Mouse (Mus musculus): Measurements from ENCODE around the gene Grtp1. TPM values are rescaled to one million over a fixed set of nuclear protein-coding genes. Genes with fewer than 3 reads are reported as not detected.
"Not testable (repeated sequence)": the region's sequence is repeated elsewhere in the genome, so short reads cannot be mapped to it uniquely, and the experiment has no call there.

Gene Grtp1
- polyA plus RNA-seq, 1 experiment: 2.0 TPM

- Histone ChIP-seq H3K27ac (ENCODE audit: insufficient read depth, low read depth, low read length) (no peak overlapping the region), H3K4me3 (ENCODE audit: insufficient read depth, low read length) (no peak overlapping the region), H3K4me1 (ENCODE audit: control insufficient read depth, insufficient read depth, low read length) (no peaks in the 10 kb centered on the region)
- TF ChIP-seq CTCF (IDR thresholded peaks at IDR 0.05; ENCODE audit: low read depth, low read length): no peak
Measured at GRCm38 (mm10) chr8:13141681-13142080, 58.7 kb downstream of the Grtp1 start.

- TF ChIP-seq CTCF (IDR thresholded peaks at IDR 0.05; ENCODE audit: low read depth, low read length) (no peak), POLR2A (IDR thresholded peaks at IDR 0.05; ENCODE audit: borderline replicate concordance, low read depth, low read length) (no peak)
- H3K4me1 ChIP-seq (ENCODE audit: control insufficient read depth, insufficient read depth, low read length): no peaks in the 10 kb centered on the region
- no peak overlapping the region for H3K4me3 ChIP-seq (ENCODE audit: insufficient read depth, low read length)
- H3K27ac ChIP-seq (ENCODE audit: insufficient read depth, low read depth, low read length): no peak overlapping the region
Measured at GRCm38 (mm10) chr8:13139641-13140182, 60.7 kb downstream of the Grtp1 start.

- H3K4me1 ChIP-seq (ENCODE audit: control insufficient read depth, insufficient read depth, low read length); H3K27ac ChIP-seq (ENCODE audit: insufficient read depth, low read depth, low read length); H3K4me3 ChIP-seq (ENCODE audit: insufficient read depth, low read length): not testable (repeated sequence)
- TF ChIP-seq CTCF (IDR thresholded peaks at IDR 0.05; ENCODE audit: low read depth, low read length): peak; percentile 33; the same call in 1 of the 2 replicates
Measured at GRCm38 (mm10) chr8:13132220-13132619, 68.2 kb downstream of the Grtp1 start.

- no peaks in the 10 kb centered on the region for H3K4me1 ChIP-seq (ENCODE audit: control insufficient read depth, insufficient read depth, low read length)
- no peak overlapping the region for H3K27ac ChIP-seq (ENCODE audit: insufficient read depth, low read depth, low read length)
- no peak for TF ChIP-seq CTCF (IDR thresholded peaks at IDR 0.05; ENCODE audit: low read depth, low read length)
- no peak for TF ChIP-seq POLR2A (IDR thresholded peaks at IDR 0.05; ENCODE audit: borderline replicate concordance, low read depth, low read length)
- H3K4me3 ChIP-seq (ENCODE audit: insufficient read depth, low read length): no peak overlapping the region
Measured at GRCm38 (mm10) chr8:13124897-13125296, 75.5 kb downstream of the Grtp1 start.

- TF ChIP-seq CTCF (IDR thresholded peaks at IDR 0.05; ENCODE audit: low read depth, low read length): no peak
- TF ChIP-seq POLR2A (IDR thresholded peaks at IDR 0.05; ENCODE audit: borderline replicate concordance, low read depth, low read length): no peak
- H3K27ac ChIP-seq (ENCODE audit: insufficient read depth, low read depth, low read length): no peak overlapping the region
- no peak overlapping the region for H3K4me3 ChIP-seq (ENCODE audit: insufficient read depth, low read length)
- H3K4me1 ChIP-seq (ENCODE audit: control insufficient read depth, insufficient read depth, low read length): peaks cover 6% of the 10 kb centered on the region
Measured at GRCm38 (mm10) chr8:13122887-13123421, 77.5 kb downstream of the Grtp1 start.

Other genes starting within 250 kb of the Grtp1 start
- gene F7, start 174.6 kb downstream of the Grtp1 start, polyA plus RNA-seq (2012; ENCODE audit: insufficient read depth, insufficient read length, missing spikeins): 0.87 and 1.3 TPM in 2 replicates
- 2.5 and 3.9 TPM in 2 replicates for gene F10, start 163.3 kb downstream of the Grtp1 start, polyA plus RNA-seq (2012; ENCODE audit: insufficient read depth, insufficient read length, missing spikeins)
- gene Proz, start 139.7 kb downstream of the Grtp1 start, polyA plus RNA-seq (2012; ENCODE audit: insufficient read depth, insufficient read length, missing spikeins): not detected in 2 replicates
- 15.8 and 16.4 TPM in 2 replicates for gene Pcid2, start 95.2 kb downstream of the Grtp1 start, polyA plus RNA-seq (2012; ENCODE audit: insufficient read depth, insufficient read length, missing spikeins)
- gene Cul4a, start 95.0 kb downstream of the Grtp1 start, polyA plus RNA-seq (2012; ENCODE audit: insufficient read depth, insufficient read length, missing spikeins): 33.3 and 44.0 TPM in 2 replicates
- 1,527 and 1,629 TPM in 2 replicates for gene Lamp1, start 41.5 kb downstream of the Grtp1 start, polyA plus RNA-seq (2012; ENCODE audit: insufficient read depth, insufficient read length, missing spikeins)
- gene Adprhl1, start 53.5 kb upstream of the Grtp1 start, polyA plus RNA-seq (2012; ENCODE audit: insufficient read depth, insufficient read length, missing spikeins): not detected in 2 replicates
- gene Dcun1d2, start 87.5 kb upstream of the Grtp1 start, polyA plus RNA-seq (2012; ENCODE audit: insufficient read depth, insufficient read length, missing spikeins): 15.4 and 16.2 TPM in 2 replicates
- gene Tmco3, start 87.6 kb upstream of the Grtp1 start, polyA plus RNA-seq (2012; ENCODE audit: insufficient read depth, insufficient read length, missing spikeins): 36.8 and 41.8 TPM in 2 replicates
- 50.0 and 52.0 TPM in 2 replicates for gene Tfdp1, start 138.1 kb upstream of the Grtp1 start, polyA plus RNA-seq (2012; ENCODE audit: insufficient read depth, insufficient read length, missing spikeins)
- not detected in 2 replicates for gene Atp4b, start 196.2 kb upstream of the Grtp1 start, polyA plus RNA-seq (2012; ENCODE audit: insufficient read depth, insufficient read length, missing spikeins)
- gene Grk1, start 204.5 kb upstream of the Grtp1 start, polyA plus RNA-seq (2012; ENCODE audit: insufficient read depth, insufficient read length, missing spikeins): not detected in 2 replicates
- not detected in 2 replicates for gene Tmem255b, start 234.6 kb upstream of the Grtp1 start, polyA plus RNA-seq (2012; ENCODE audit: insufficient read depth, insufficient read length, missing spikeins)

Measured in bone marrow macrophage, adult 2 months (primary cell).